Mouse (Mus musculus): ENCODE results near the gene Afap1l2.

The Afap1l2 gene

GRCm38 (mm10) chr19:57007781-57008710 is at the start of gene Afap1l2:
Gene Afap1l2 (minus strand): TSS chr19:57008228.
- peak; percentile 43 for DNase-seq

DNA sequence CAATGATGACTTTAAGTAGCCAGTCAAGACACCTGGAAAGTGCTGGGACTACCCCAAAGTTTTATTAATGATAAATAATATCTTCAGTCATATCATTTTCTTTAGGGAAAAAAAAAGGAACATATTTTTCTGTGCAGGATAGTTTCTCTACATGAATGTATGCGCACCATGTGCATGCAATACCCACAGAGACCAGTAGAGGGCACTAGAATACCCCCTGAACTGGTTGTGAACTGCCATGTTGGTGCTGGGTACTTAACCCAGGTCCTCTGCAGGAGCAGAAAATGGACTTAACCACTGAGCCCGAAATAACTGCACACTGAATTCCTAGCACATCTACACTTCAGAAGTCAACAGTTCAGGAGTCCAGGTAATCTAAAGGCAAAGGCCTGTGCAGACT is 49.5 kb upstream of the Afap1l2 start:
- DNase-seq: no peak

DNA sequence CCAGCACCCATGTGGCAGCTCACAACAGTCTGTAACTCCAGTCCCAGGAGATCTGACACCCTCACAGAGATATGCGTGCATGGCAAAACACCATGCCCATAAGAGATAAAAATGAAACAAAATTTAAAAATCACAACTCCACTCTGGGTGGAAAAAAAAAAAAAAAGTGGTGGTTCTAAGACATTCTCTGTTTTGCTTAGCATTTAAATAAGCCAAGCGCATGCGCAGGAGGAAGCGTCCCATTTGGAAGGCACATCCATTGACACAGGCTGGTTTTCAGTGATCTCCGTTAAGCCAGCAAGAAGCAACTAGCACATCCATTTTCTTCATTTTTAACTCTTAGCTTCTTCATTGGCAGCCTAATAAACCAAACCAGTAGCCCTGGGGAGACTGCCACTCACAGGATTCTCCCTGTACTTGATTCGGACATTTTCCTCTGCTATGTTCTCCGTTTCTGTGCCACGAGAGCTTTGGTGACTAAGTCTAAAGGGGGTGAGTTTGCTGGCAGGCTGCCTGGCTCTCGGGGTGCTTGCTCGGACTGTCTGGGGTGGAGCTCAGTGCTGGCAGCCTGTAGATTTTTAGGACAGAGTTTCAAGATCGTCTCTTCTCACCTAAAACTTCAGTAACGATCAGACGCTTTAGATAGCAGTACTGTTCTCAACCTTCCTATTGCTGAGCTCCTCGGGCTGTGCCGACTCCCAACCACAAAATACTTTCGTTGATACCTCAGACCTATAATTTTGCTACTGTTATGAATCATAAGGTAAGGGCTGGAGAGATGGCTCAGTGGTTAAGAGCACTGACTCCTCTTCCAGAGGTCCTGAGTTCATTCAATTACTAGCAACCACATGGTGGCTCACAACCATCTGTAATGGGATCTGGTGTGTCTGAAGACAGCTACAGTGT is 47.4 kb upstream of the Afap1l2 start:
- peak; percentile 50 for DNase-seq

DNA sequence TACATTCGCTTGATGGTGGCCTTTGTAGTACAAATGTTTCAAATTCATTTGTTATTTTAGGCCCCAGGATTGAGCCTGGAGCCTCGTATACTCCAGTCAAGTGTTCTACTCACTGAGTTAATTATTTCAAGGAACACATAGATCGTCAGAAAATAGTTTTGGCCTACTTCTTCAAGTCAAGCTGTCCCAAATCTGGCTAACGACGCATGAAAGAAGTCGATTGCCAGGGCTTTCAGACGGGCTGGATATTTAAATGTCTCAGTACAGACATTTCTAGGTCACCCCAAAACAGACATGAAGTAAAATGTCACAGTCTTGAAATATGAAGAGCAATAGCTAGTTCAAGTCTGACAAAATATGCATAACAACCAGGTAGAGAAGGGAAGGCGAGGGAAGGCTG is 44.9 kb upstream of the Afap1l2 start:
- DNase-seq: no peak

GRCm38 (mm10) chr19:57052016-57052415 is 44.0 kb upstream of the Afap1l2 start:
- no peak for DNase-seq

GRCm38 (mm10) chr19:57049592-57050090 is 41.6 kb upstream of the Afap1l2 start:
- DNase-seq: no peak

DNA sequence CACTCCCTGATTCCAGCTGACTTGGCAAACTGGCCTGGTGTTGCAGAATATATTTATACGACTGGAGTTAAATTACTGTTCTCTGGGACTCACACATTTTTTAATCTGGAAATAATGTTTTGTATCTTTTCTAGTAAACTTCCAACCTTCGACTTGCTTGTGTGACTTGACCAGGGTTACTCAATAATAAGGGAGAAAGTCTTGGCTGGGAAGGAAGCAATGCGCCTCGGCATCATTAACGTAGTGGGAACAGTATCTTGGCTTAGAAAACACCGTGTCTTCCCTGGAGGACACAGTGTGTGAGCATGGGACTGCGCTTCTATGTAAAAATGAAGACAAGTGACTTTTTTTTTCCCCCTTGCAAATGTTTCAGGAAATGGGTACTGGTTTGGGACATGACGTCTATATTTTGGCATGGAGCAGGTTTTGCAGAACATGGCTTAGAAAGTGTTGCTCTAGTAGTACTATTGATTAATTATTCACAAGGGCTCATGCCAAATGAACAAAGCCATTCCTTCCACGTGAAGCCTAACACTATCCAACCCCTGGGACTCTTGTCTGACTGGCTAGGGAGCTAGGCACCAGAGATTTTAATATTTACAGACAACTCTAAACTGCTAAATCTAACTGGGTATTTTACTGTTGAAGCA is 39.8 kb upstream of the Afap1l2 start:
- no peak for DNase-seq

GRCm38 (mm10) chr19:57039258-57039657 is 31.2 kb upstream of the Afap1l2 start:
- DNase-seq: no peak

GRCm38 (mm10) chr19:57036860-57037259 is 28.8 kb upstream of the Afap1l2 start:
- no peak for DNase-seq

GRCm38 (mm10) chr19:57031582-57031981 is 23.6 kb upstream of the Afap1l2 start:
- DNase-seq: peak; percentile 65

DNA sequence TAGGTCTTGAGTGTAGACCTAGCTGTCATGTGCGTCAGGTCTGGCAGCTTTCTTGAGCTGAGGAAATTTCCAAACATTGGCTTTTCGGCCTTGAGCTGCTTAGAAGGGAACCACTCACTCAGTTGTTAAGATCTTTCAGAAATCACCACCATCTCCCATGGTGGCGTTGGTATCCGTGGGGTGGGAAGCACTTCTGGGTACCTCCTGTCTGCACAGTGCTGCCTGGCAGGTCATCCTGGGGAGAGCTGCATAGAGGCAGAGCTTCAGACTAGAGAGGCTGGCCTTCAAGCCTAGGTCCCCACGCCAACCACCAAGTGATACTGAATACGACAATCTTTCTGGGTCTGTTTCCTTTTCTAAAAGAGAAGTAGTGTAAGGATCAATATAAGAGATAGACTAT is 21.4 kb upstream of the Afap1l2 start:
- DNase-seq: no peak

DNA sequence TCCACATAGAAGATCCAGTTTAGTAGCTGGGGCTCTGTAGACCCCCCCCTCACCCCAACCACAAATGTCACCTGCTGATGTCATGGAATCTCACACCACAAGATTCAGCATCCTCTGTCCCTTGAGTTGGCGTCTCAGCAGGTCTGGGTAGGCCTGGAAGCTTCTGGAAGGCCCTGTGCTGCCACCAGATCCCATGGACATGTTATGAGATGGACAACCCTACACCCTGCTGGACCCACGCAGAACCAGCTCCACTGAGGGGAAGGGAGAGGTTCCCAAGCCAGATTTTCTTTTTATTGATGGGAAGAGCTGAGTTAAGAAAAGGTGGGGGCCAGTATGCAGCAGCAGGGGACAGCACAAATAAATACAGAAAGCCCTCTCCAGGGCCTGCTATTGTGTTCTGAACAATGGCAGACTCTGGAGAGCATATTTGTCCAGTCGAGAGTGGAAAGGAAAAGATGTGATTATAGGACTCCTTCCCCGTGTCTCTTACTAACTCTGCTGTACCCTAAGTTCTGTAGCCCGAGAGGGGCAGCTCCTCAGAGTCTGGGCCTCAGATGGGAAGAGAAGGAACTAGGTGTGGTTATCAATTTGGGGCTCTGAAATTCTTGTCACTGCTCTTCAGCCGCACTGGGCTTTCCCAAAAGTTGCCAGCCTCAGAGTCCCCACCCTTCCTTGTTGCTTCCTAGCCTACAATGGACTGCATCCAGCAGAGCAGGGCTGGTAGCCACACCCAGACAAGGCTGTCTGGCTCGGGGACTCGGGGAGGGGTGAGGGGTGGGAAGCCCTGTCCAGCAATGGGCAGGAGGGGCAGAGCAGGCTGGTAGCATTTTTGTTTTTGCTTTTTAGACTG is 20.5 kb upstream of the Afap1l2 start:
- DNase-seq: no peak

DNA sequence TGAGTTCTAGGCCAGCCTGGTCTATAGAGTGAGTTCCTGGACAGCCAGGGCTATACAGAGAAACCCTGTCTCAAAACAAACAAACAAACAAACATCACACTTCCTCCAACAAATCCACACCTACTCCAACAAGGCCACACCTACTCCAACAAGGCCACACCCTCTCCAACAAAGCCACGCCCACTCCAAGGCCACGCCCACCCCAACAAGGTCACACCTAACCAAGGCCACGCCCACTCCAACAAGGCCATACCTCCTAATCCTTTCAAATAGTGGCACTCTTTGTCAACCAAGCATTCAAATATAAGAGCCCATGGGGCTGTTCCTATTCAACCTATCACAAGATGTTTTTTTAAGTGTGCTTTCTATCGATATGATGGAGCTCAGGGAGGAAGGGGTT is 18.5 kb upstream of the Afap1l2 start:
- no peak for DNase-seq

- no peak for DNase-seq
Observed at GRCm38 (mm10) chr19:57017785-57018179, 9.8 kb upstream of the Afap1l2 start.

GRCm38 (mm10) chr19:57016995-57017784 is 9.2 kb upstream of the Afap1l2 start:
- no peak for DNase-seq

DNA sequence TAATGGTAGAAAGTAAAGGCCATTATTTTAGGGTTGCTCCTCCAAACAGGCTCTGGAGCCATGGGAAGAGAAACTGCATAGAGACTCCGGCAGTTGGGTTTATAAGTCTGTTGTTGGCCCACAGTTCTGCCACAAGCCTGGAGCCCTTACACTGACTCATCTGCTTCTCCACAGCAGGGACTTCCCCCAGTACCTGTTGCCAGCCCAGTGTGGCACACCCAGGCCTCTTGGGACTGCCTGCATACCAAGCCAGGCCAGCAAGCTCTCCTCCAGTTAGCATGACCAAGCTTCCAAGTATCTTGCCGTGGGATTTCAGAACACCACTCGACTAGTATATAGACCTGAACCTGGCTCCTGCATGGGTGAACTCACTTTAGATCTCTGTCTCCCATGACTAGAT is 6.8 kb upstream of the Afap1l2 start:
- no peak for DNase-seq

DNA sequence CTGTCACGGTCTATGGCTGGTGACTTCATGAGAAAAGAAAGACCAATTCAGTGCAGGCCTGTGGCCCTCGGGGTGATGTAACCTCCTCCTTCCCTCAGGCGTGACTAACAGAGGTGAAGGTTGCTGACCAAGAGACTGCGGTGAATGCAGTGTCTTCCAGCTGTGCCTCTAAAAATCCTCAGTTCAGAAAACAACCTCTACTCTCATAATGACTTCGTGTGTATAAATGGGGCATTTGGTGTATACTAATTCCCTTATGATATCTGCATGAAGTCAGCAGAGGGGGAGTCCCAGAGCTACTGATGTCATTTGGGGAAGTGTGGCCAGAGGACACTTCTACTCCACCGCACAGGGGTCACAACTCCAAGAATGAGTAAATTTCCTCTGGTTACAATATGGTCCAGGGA is 5.2 kb upstream of the Afap1l2 start:
- DNase-seq: no peak

DNA sequence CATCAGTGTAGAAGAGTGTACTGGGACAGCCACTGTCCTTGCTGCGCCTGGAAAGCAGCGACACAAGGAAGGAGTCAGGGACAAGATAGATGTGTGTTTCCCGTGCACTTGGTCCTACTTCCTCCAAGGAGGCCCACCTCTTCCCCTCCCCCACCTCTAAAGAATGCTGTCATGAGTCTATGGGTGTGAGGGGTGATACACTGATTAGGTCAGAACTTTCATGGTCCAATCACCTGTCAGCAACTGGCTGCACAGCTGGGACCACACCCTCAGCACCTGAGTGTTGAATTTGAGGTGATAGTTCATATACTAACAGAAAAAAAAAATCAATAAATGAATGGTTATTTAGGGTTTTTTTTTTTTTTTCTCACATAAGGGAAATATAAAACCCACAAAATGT is 4.0 kb upstream of the Afap1l2 start:
- no peak for DNase-seq

DNA sequence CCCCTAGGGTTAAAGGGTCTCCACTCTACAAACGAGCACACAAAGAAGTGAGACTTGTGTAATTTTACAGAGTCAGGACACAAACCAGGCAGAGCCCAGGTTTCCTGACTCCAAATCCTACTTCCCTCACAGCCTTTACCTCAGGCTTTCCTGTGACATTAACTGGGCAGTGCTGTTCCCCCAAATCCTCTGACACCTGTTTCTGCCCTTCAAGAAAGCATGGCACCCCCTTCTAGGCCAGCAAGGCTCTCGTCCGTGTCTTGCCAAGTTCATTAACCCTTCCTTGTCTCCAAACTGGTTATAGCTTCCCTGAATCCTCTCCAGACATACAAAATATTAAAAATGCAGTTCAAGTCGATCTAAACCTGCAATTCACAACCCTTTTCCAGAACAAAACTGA is 2.0 kb upstream of the Afap1l2 start:
- DNase-seq: no peak

DNA sequence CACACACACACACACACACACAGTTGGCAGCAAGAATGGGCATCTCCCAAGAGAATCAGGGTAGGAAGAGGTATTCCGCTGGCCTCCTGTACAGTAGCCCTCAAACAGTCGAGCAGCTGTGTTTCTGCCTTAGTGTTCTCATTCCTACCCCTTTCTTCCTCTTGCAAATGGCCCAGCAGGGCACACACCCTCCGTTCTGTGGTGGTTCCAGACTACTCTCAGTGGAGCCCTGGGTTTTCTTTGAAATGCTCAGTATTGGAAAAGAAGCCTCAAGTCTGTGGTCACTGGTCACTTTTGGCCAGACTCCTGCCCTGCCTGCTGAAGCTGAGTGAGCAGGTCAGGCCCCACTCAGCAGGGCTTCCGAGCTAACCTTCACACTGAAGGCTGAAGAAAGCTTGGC is 1.6 kb upstream of the Afap1l2 start:
- no peak for DNase-seq

GRCm38 (mm10) chr19:57007291-57007690 is 737 bp downstream of the Afap1l2 start:
- DNase-seq: peak; percentile 33

Data from right cerebral cortex, adult 18-20 months (tissue).